Mouse (Mus musculus): ENCODE data around the gene Mfn1.

DNA sequence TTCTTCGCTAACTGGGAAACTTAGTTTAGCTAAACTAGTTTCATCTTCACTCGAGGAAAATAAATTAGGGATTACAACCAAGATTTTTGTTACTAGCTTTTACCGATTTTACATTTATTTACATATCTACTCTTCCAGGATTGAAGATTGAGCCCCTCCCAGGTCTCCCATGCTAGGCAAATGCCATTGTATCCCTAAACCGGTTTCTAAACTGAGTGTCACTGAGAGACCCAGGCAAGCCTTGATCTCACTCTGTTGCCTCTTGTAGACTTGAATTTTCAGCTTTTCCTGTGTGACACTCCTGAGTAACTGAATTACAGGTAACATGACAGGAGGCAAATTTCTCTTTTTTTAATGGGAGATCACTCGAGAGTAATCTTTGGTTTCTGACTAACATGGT lies 776 bp downstream of the Mfn1 start:
- TF ChIP-seq CTCF (IDR thresholded peaks at IDR 0.05; ENCODE audit: control insufficient read depth, insufficient read depth, low read length), result no peak
- TF ChIP-seq POLR2A (IDR thresholded peaks at IDR 0.05; ENCODE audit: borderline replicate concordance, control insufficient read depth, low read depth, low read length), result no peak

Data from bone marrow, adult 2 months (tissue).